Mouse (Mus musculus) retina, adult 2 months (tissue): ENCODE data around the gene Ina.

Experiments
- DNase-seq: peaks from one replicate; pipeline ENCODE4 v3.0.0-alpha.2; 2012; ENCODE audit warnings: low read depth, low spot score

Ina gene

DNA sequence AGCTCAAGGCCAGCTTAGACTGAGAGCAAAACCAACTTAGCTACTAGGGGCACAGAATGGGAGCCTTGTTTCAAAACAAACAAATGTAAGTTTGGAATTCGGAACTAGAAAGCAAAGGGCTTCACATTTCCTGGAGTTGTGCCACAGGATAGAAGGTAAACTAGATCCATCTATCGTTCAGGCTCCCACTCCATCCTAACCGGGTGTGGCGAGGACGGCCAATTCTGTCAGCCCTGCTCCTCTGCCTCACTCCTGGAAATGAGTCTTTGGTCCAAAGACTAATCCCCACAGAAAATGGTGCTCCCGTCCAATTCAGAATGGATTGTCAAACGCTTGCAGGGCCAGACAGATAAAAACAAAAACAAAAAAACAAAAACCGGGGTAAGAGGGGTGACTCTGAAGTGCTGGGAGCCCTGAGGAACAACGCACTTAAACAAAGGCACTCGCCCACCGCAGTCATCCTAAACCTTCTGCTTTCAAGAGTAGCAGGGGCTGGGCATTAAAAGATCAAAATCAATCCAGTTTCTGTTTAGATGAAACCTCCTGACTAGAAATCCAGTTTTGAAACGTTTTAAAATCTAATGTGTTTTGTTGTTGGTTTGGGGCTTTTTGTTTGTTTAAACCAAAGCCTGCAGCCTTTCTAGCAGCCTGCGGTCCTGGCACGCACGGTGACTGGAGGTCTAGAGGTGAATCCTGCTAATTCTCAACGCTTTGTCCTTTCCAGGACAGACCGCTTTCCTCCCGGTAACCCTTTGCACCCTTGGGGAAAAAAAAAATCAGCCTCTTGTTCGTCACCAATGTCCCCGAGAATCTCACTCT lies 949 bp upstream of the Ina start:
- DNase-seq, result no peak

DNA sequence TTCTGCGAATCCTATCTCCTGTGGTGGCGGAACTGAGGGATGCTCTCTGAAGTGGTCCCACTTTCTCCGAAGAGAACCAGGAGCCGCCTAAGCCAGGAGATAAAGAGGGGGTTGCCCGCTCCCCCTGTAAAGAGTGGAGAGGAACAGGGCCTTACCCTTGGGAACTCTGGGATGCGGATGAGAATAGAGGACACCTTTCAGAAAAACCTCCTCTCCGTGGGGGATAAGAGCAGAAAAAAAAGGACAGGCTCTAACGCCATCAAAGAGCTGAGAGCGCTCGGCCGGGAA lies 395 bp upstream of the Ina start:
- no peak for DNase-seq

DNA sequence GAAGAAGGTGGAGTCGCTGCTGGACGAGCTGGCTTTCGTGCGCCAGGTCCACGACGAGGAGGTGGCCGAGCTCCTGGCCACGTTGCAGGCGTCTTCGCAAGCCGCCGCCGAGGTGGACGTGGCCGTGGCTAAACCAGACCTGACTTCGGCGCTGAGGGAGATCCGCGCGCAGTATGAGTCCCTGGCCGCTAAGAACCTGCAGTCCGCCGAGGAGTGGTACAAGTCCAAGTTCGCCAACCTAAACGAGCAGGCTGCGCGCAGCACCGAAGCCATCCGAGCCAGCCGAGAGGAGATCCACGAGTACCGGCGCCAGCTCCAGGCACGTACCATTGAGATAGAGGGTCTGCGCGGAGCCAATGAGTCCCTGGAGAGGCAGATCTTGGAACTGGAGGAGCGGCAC lies 898 bp downstream of the Ina start:
- DNase-seq, result no peak

DNA sequence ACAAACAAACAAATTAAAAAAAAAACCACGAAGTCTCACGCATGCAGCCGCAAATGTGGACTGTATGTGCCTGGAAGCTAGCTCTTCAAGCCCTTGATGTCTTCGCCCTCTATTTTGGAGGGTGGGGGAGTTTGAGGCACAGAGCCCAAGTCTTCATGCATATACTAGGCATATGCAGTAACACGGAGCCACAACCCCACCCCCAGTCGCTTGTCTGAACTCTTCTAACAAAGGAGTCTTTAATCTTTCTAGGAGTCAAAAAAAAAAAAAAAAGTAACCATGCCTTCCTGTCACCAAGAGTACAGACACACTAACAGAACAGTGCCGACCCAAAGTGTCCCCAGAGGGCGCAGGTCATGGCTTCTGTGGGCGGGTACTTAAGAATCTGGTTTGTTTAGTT lies 1.5 kb downstream of the Ina start:
- DNase-seq, result no peak

DNA sequence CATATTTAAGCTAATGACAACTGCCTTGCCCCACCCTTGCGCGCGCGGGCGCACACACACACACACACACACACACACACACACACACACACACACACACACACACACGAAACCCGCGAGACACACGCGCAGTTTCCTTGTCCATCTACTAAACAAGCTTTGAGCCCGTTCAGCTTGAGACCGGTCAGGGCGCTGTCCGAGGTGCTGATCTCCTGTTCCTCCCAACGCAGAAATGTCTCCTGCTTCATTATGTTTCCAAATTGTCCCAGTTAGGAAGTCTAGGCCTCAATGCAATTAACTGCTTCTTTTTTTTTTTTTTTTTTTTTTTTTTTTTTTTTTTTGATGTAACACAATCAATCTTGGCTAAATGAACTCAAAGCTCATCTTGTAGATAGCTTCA lies 2.0 kb downstream of the Ina start:
- no peak for DNase-seq

DNA sequence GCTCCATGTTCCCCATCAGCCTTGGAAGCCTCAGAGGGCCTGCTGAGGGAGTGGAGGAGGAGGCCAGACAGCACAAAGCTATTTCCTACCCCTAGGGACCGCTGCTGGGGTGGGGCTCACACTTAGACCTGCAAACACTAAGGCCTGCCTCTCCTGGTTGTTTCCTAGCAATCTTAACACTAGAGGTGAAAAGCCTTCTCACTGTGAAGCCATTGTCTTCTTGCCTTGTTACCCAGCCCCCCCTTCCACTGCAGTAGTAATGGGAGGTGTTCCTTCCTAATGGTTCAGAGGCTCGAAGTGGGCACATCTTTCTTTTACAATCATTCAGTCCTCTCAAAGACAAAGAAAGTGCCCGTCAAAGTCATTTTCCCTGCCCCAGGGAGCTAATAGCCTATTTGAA lies 3.3 kb downstream of the Ina start:
- no peak for DNase-seq

DNA sequence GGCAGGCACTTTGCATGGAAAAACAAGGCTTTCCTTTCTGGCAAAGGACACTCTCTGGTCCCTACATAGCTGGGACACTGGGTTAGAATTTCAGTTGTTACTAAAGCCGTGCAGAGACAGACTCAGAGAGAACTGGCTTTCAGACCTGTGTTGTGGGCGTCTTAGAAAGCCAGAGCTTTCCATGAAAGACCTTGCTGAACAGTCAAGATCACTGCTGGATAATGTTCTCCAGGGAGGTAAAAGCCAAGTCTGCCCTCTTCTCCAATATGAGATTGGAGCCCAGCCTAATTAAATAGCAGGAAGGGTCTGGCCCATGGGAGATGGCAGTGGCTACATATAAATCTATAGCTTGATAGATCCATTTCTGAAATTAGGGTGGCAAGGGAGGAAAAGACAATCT lies 3.8 kb downstream of the Ina start:
- DNase-seq, result no peak

DNA sequence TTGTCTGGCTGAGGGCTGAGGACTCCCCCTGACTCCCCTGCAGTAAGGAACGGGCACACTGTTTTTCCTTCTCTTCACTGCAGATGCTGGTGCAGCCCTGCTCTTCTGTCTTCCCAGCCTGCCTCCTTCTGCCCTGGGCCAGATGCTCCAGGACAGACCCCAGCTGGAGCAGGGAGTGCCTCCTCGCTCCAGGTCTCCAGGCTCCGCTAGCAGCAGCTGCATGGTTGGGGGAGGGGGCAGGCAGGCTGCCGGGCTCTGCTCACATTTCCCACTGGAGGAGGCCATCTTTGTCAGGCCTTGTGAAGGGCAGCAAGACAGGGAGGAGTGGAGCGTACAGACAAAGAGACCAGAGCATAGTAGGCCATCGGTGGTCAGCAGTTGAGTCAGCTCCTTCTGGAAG lies 4.8 kb downstream of the Ina start:
- no peak for DNase-seq

DNA sequence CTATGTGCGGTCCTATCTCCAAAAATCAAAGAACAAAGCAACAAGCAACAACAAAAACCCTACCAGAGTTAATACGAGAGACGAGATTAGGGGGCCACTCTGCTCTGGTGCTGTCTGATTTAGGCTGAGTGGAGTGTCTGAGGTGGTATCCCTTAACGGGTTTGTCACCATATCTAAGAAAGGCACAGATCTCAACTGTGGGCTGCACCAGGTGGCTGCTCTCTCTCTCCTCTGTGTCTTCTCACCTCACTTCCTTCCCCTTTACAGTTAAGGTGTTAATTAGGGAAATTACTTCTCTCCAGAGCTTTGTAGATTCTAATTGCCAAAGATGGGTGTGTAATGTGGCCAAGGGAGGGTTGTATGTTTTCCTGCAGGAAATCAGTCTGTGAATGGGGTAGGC lies 8.2 kb downstream of the Ina start:
- DNase-seq, result no peak

DNA sequence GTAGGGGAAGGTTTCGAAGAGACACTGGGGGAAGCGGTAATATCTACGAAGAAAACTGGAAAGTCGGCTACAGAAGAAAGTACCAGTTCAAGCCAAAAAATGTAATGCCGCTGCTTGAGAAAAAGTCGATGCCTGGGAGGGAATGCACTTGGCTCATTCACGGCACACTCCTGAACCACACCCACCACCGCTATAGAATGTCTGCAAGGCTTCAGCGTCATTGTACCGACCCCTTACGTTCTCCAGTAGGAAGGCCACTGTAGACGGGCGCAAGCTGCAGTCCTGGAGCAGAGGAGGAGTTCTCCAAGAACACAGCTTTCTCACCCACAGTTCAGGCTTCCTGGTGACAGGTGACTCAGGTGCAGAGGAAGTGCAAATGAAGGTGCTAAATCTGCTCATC lies 9.0 kb downstream of the Ina start:
- DNase-seq, result no peak

DNA sequence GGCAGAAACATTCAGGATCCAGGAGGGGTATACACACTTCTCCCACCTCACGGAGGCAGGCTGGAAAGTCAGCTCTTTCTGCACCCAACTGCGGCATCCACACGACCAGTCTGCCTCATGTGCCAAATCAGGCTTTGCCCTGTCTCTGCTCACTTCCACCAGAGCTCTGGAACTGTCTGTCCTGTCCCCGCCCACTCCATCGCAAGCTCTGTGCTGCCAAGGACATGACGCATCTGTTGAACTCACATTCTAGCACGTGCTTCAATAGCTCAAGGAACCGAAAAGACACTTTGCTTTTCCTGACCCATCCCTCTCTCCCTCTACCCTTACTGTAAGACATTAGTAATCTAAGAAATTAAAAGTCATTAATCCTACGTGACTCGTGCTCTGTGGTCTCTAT lies 10.5 kb downstream of the Ina start:
- DNase-seq, result no peak

DNA sequence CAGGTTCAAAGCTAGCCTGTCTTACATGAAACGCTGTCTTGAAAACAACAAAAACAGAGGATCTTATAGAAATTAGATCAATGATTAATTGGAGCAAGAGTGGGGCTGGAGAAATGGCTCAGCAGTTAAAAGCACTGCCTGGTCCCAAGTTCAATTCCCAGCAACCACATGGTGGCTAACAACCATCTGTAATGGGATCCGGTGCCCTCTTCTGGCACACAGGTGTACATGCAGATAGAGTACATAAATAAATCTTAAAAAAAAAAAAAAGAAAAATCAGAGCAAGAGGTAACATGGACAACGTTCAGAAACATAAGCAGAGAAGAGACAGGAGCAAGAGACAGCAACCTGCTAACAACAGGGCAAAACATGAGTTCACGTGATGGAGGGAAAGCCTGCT lies 12.0 kb downstream of the Ina start:
- DNase-seq, result no peak

DNA sequence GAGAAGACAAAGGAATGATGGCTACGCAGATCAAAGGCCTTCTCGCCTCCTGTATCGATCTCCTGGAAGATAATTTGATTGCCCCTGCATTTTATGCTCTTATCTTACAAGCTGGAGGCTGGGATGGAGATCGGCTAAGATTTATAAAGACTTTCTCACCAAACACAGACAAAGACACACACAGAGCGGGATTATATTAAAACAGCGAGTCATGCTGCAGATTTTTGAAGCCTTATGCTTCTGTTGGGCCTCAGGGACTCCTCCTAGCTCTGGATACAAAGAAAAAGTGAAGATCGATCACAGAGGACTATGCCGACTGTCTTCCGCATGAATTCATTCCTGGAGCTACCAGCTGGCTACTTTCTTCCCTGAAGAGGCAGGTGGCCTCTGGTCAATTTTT lies 15.3 kb downstream of the Ina start:
- DNase-seq, result no peak

DNA sequence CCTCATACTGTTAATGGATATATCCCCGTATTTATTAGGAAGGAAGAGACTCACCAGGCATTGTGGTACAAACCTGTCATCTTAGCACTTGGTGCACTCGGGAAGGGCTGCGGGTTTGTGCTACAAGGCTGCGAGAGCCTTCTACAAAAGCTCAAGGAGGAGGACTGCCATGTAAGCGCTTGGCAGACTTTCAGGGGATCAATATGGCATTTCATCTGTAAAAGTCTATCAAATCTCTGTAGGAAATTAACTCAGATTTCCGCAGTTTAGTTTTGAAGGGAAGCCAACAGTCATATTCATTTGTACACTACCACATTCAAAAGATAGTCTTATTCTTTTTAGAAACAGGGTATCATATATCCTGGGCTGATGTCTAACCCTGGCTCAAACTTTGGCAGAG lies 17.3 kb downstream of the Ina start:
- DNase-seq, result no peak

DNA sequence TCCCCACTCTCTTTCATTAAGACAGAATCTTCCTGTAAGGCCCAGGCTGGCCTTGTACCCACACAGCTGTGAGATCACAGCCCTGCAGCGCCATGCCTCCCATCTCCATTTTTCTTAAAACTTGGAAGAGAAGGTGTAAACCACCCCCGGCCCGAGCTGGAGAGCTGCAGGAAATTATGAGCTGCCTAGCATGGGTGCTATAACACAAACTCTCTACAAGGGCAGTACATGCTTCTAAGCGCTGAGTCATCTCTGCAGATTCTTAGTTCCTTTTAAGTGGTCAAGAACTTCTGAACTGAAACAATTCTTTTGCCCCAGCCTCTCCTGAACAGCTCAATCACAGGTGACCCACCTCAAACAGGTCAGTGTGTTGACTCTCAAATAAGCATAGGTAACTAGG lies 20.4 kb downstream of the Ina start:
- no peak for DNase-seq

DNA sequence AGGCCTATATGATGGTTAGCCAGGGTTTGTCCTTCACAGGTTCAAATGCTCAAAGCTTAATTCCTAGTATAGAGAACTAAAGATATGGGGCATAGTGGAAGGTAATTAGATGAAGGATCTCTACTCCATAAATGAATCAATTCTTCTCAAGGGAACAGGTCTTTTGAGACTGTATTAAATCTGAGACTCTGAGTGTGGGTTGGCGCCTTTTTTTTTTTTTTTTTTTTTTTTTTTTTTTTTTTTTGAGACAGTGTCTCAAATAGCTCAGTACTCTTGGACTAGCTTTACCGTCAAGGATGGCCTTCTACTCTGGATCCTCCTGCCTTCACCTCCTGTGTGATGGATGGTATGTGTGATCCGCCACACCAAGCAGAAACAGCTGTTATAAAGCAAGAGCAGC lies 22.1 kb downstream of the Ina start:
- DNase-seq, result no peak

DNA sequence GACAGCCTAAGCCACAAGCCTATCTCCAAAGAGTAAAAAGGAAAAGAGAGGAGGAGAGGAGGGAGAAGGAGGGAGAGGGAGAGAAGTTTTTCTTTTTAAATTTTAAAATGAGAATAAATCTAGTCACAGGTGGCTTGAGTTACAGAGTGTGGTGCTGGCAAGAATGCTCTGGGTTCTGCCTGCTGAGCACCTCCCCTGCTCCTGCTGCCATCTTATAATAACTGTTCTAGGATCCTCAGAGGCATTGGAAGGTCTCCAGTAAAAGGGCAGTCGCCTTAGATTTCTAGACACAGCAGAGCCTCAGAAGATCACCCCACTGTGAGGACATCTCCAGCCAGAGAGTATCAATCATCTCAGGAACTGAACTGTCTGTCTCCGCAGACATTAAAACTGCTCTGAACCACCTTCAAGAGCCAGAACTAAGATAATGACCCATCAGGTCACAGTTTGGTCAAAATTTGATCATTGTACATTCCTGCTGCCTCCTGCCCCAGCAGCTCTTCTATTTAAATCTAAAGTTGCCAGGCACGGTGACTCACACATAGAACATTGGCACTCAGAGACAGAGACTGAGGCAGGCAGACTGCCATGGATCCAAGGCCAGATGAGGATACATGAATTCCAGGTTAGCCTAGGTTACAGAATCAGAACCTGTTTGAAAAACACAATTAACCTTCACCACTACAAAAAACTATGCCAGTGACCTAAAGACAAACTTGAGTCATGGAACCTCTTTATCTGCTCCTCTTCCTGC lies 26.4 kb downstream of the Ina start:
- DNase-seq, result no peak

DNA sequence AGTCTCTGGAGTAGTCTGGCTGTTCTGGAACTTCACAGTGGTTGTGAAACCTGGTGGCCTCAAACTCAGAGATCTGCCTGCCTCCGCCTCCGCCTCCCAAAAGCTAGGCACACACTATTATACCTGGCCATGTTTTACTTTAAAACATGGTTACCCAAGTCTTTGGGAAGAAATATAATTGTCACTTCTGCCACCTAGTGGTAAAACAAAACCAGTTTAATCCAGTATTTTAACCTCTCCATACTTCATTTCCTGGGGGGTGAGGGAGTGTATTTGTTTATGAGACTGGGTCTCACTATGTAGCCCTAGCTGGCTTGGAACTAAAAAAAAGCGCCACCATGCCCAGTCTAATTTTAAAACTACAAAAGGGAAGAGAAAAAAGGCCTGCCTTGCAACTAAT lies 29.1 kb downstream of the Ina start:
- DNase-seq, result no peak

DNA sequence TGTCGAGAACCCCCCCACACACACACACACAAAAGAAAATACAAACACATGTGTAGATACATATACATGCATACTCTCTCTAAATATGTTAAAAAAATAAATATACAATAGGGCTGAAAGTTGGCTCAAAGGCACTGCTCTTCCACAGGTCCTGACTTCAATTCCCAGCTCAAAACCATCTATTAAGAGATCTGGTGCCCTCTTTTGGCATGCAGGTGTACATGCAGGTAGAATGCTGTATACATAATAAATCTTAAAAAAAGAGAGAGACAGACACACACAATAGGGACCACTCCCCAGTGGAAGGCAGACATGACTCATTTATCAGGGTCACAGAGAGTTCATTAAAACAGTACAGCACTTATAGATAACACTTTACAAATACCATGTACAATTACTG lies 31.8 kb downstream of the Ina start:
- DNase-seq, result no peak

DNA sequence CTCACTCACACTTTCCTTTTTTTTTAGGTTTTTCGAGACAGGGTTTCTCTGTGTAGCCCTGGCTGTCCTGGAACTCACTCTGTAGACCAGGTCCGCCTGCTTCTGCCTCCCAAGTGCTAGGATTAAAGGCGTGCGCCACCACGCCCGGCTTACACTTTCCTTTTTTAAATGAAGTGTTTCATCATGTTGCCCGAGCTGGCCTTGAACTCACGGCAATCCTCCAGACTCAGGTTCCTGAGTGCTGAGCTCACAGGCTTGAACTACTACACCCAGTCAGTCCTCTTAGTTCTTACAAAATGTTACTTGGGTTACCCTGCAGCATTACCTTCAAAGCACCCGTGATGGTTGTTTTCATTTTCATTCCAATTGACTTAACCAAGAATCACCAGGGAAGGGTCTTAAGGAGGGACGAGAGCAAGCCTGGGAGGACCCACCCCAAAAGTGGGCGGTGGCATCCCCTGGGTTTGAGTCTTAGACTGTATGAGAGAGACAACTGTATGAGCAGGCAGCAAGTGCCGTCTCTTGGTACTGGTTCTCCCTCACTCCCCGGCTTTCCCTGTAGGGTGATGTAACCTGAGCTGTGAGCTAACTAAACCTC lies 32.8 kb downstream of the Ina start:
- no peak for DNase-seq

DNA sequence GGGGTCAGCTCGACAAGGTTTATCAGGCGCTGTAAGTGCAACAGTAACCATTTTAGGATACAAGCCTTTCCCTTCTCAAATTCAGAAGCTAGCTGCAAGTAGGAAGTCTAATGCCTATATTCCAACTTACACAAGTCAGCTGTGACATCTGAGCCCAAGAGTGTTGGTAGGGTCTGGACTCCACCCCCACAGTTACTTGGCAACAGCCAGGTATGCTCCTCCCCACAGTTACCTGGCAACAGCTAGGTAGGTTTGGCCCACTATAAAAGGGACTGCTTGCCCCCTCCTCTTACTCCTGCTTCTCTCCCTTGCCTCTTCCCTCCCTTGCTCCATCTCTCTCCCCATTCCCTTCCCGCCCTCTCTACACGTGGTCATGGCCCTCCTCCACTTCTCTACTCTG lies 34.6 kb downstream of the Ina start:
- no peak for DNase-seq

DNA sequence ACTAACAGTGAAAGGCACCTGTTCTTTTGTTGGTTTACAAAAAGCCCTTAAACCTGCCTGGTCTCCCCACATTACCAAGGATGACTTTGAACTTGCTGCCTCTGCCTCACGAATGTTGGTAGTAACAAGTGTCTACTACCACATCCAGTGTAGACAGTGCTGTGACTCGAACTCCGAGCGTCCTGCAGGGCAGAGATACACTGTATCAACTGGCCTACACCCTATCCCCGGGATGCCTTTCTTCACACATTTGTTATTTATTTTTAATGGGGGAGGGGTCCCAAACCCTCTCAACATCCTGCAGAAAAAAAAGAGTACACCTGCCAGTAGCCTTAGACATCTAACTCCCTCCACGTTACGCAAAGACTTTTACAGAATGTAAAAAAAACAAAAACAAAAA lies 35.3 kb downstream of the Ina start:
- DNase-seq, result no peak
